Mouse (Mus musculus) layer of hippocampus, adult 9-10 months (tissue): ENCODE data around the gene Gm49318.

Experiments
- DNase-seq: peaks from one replicate; pipeline ENCODE4 v3.0.0; 2022; ENCODE audit warnings: low spot score

The Gm49318 gene

GRCm38 (mm10) chr9:22028467-22028866 is 42.6 kb downstream of the Gm49318 start:
- no peak for DNase-seq

- DNase-seq = no peak
These were observed 46.5 kb downstream of the Gm49318 start for GRCm38 (mm10) chr9:22024592-22024991.

GRCm38 (mm10) chr9:22017208-22017825 is 53.7 kb downstream of the Gm49318 start:
- no peak for DNase-seq

GRCm38 (mm10) chr9:22016245-22016644 is 54.8 kb downstream of the Gm49318 start:
- no peak for DNase-seq

GRCm38 (mm10) chr9:22012731-22013130 is 58.3 kb downstream of the Gm49318 start:
- no peak for DNase-seq

GRCm38 (mm10) chr9:22011055-22011454 is 60.0 kb downstream of the Gm49318 start:
- no peak for DNase-seq

- no peak for DNase-seq
These were observed 66.5 kb downstream of the Gm49318 start for GRCm38 (mm10) chr9:22004546-22004945.

- peak; percentile 26 for DNase-seq
These were observed 67.9 kb downstream of the Gm49318 start for GRCm38 (mm10) chr9:22003163-22003554.

GRCm38 (mm10) chr9:22002194-22003162 is 68.6 kb downstream of the Gm49318 start, which contains the start of the genes Ccdc151 and Prkcsh:
Gene Ccdc151 (minus strand): TSS chr9:22002634.
Gene Prkcsh (plus strand): TSS chr9:22002806.
- DNase-seq = peak; percentile 98

GRCm38 (mm10) chr9:22001633-22002032 is 69.4 kb downstream of the Gm49318 start:
- DNase-seq = no peak

GRCm38 (mm10) chr9:22000296-22000695 is 70.8 kb downstream of the Gm49318 start:
- no peak for DNase-seq

GRCm38 (mm10) chr9:21996178-21996867 is 74.7 kb downstream of the Gm49318 start:
- DNase-seq = no peak

GRCm38 (mm10) chr9:21992227-21992626 is 78.8 kb downstream of the Gm49318 start:
- no peak for DNase-seq

- DNase-seq = no peak
These were observed 81.6 kb downstream of the Gm49318 start, which contains the start of gene Rgl3 for GRCm38 (mm10) chr9:21989230-21990110. Gene Rgl3 (minus strand): TSS chr9:21989446.

- DNase-seq = no peak
These were observed 82.5 kb downstream of the Gm49318 start for GRCm38 (mm10) chr9:21988421-21989101.

GRCm38 (mm10) chr9:21987592-21988342 is 83.3 kb downstream of the Gm49318 start:
- DNase-seq = no peak
